Mouse (Mus musculus): Measurements from ENCODE around the gene 2810408A11Rik.

2810408A11Rik gene

GRCm38 (mm10) chr11:69853994-69854393 is 46.8 kb downstream of the 2810408A11Rik start:
- in situ Hi-C loops (cut with MboI; ENCODE audit: low sequenced_read_pairs), result no loop called here

- in situ Hi-C loops (cut with MboI; ENCODE audit: low sequenced_read_pairs), result no loop called here
These were observed 50.0 kb downstream of the 2810408A11Rik start for GRCm38 (mm10) chr11:69850754-69851153.

GRCm38 (mm10) chr11:69849884-69850283 is 50.9 kb downstream of the 2810408A11Rik start:
- in situ Hi-C loops (cut with MboI; ENCODE audit: low sequenced_read_pairs), result no loop called here

GRCm38 (mm10) chr11:69849128-69849527 is 51.7 kb downstream of the 2810408A11Rik start:
- in situ Hi-C loops (cut with MboI; ENCODE audit: low sequenced_read_pairs), result no loop called here

- in situ Hi-C loops (cut with MboI; ENCODE audit: low sequenced_read_pairs), result no loop called here
These were observed 52.8 kb downstream of the 2810408A11Rik start for GRCm38 (mm10) chr11:69848021-69848420.

Measured in CH12F3 (cell line).